ENCODE assay signal across 9 mouse cellular contexts in genomic region chr9:21840115-21840787, GRCm38 (mm10). TPM values are rescaled to one million over a fixed set of nuclear protein-coding genes. Genes with fewer than 3 reads are reported as not detected.
DNase-seq lines count a peak whose midpoint lies in the region; ATAC-seq lines count a peak whose summit lies in the region.
"Had no signal": no experiment of that assay in that cellular context is flagged by ENCODE, and none has a peak within 500 bp of the region (broad histone marks: within the 10 kb centered on the region; RNA-seq: fewer than 3 reads in every experiment).

No protein-coding gene starts in this region.

- H3K27ac ChIP-seq in heart, embryonic 10.5 days = peak overlapping the region; percentile 44; the same call in 1 of the 2 replicates
- no peak overlapping the region for H3K27ac ChIP-seq in heart, embryonic 12.5 days (ENCODE audit: poor library complexity, severe bottlenecking)
- H3K27ac ChIP-seq in forebrain, embryonic 14.5 days (ENCODE audit: low read depth, low read length) = no peak overlapping the region
- H3K27ac ChIP-seq: limb, embryonic 12.5 days had no signal

- DNase-seq in heart, embryonic 10.5 days (ENCODE audit: low spot score) = no peak
- peak; percentile 61 to 69 for DNase-seq in B cell, adult 2 months
- peak; percentile 60 for DNase-seq in forebrain, embryonic 14.5 days (ENCODE audit: low spot score)
- DNase-seq in layer of hippocampus, postnatal 10 days (ENCODE audit: low spot score in 2 of 2) = peak; percentile 42 to 51
- DNase-seq in neural tube, embryonic 10.5 days (ENCODE audit: extremely low spot score, low spot score) = peak; percentile 61

- no peak overlapping the region for H3K4me3 ChIP-seq in heart, embryonic 10.5 days
- H3K4me3 ChIP-seq in heart, embryonic 12.5 days = no peak overlapping the region
- no peak overlapping the region for H3K4me3 ChIP-seq in forebrain, embryonic 14.5 days (ENCODE audit: low read depth, low read length)
- H3K4me3 ChIP-seq: limb, embryonic 12.5 days had no signal

- WGBS in heart, embryonic 10.5 days = 55% methylated on average over 8 of the region's 8 CpGs
- WGBS in heart, embryonic 12.5 days = 56% methylated on average over 8 of the region's 8 CpGs
- WGBS in forebrain, embryonic 14.5 days = 56% methylated on average over 8 of the region's 8 CpGs

- H3K27me3 ChIP-seq in heart, embryonic 10.5 days (ENCODE audit: insufficient read depth, poor library complexity, severe bottlenecking) = no peaks in the 10 kb centered on the region
- H3K27me3 ChIP-seq in heart, embryonic 12.5 days (replicated peaks) = no peaks in the 10 kb centered on the region
- no peaks in the 10 kb centered on the region for H3K27me3 ChIP-seq in forebrain, embryonic 14.5 days (replicated peaks; ENCODE audit: control insufficient read depth, insufficient read depth, low read length)
- H3K27me3 ChIP-seq: limb, embryonic 12.5 days had no signal

- no peak overlapping the region for H3K4me2 ChIP-seq in heart, embryonic 12.5 days
- no peak overlapping the region for H3K4me2 ChIP-seq in forebrain, embryonic 14.5 days (ENCODE audit: low read length)
- H3K4me2 ChIP-seq: limb, embryonic 12.5 days had no signal

- H3K36me3 ChIP-seq in heart, embryonic 10.5 days = peaks cover 95% of the 10 kb centered on the region
- peaks cover 86% of the 10 kb centered on the region for H3K36me3 ChIP-seq in heart, embryonic 12.5 days
- H3K36me3 ChIP-seq in forebrain, embryonic 14.5 days (ENCODE audit: control insufficient read depth, insufficient read depth, low read length) = no peaks in the 10 kb centered on the region

- no peak for ATAC-seq in heart, embryonic 12.5 days (ENCODE audit: insufficient number of reproducible peaks, low FRiP score)
- ATAC-seq in activated CD4-positive, CD25-positive, alpha-beta regulatory T cell, adult 4 months = peak; percentile 63
- 0 out of 2 replicates have a peak, but pooled peaks have one; percentile 54 for ATAC-seq in forebrain, embryonic 14.5 days
- ATAC-seq in monocyte, adult 5-6 weeks (replicated peaks; ENCODE audit: insufficient number of reproducible peaks, low FRiP score, low TSS enrichment, poor library complexity, severe bottlenecking) = no peak

- H3K4me1 ChIP-seq in heart, embryonic 10.5 days = peaks cover 21% of the 10 kb centered on the region
- peaks cover 14% of the 10 kb centered on the region for H3K4me1 ChIP-seq in heart, embryonic 12.5 days (replicated peaks)
- H3K4me1 ChIP-seq in forebrain, embryonic 14.5 days (ENCODE audit: control insufficient read depth, insufficient read depth, low read length) = no peaks in the 10 kb centered on the region

- no peaks in the 10 kb centered on the region for H3K9me3 ChIP-seq in heart, embryonic 10.5 days
- no peaks in the 10 kb centered on the region for H3K9me3 ChIP-seq in heart, embryonic 12.5 days (replicated peaks)
- no peaks in the 10 kb centered on the region for H3K9me3 ChIP-seq in forebrain, embryonic 14.5 days (replicated peaks; ENCODE audit: control insufficient read depth, low read length)
- H3K9me3 ChIP-seq: limb, embryonic 12.5 days had no signal

- no peak overlapping the region for H3K9ac ChIP-seq in heart, embryonic 12.5 days
- H3K9ac ChIP-seq in forebrain, embryonic 14.5 days (ENCODE audit: low read length) = no peak overlapping the region
- H3K9ac ChIP-seq: limb, embryonic 12.5 days had no signal

RNA-seq across cellular contexts. Expression of gene Angptl8, which starts 4.9 kb away (rescaled TPM):
- 2.5 and 5.7 TPM in 2 replicates for polyA plus RNA-seq in heart, embryonic 10.5 days (2016; fragmentation: Nextera tagmentation; extraction: Ambion mirVana)
- 1.7 and 1.9 TPM in 2 replicates for polyA plus RNA-seq in heart, embryonic 12.5 days (2016; fragmentation: Nextera tagmentation; extraction: Ambion mirVana)
- not detected for polyA plus RNA-seq in activated CD4-positive, CD25-positive, alpha-beta regulatory T cell, adult 4 months (2017; shearing (Covaris generic))
- polyA plus RNA-seq in forebrain, embryonic 14.5 days (2014; fragmentation: Nextera tagmentation; extraction: Ambion mirVana) = 0.26 TPM in 1 of 2 replicates, not detected in the other
- not detected for total RNA-seq in layer of hippocampus, postnatal 10 days (2021)
- not detected in 3 replicates for total RNA-seq in monocyte, adult 5-6 weeks (2017)

RNA-seq across cellular contexts. Expression of gene Dock6, which starts 12.2 kb away (rescaled TPM):
- 47.9 and 56.9 TPM in 2 replicates for polyA plus RNA-seq in heart, embryonic 10.5 days (2016; fragmentation: Nextera tagmentation; extraction: Ambion mirVana)
- polyA plus RNA-seq in heart, embryonic 12.5 days (2016; fragmentation: Nextera tagmentation; extraction: Ambion mirVana) = 52.3 and 59.0 TPM in 2 replicates
- 1 to 10 TPM in 1 of 2 experiments, under 1 TPM in 1; 0.94 to 1.8 TPM for polyA plus RNA-seq in activated CD4-positive, CD25-positive, alpha-beta regulatory T cell, adult 4 months (2017; shearing (Covaris generic))
- polyA plus RNA-seq in forebrain, embryonic 14.5 days (2014; fragmentation: Nextera tagmentation; extraction: Ambion mirVana) = 6.7 and 10.3 TPM in 2 replicates
- 10 to 100 TPM; 32.6 to 34.5 TPM for total RNA-seq in layer of hippocampus, postnatal 10 days (2021)
- total RNA-seq in monocyte, adult 5-6 weeks (2017) = 0.32 to 15.0 TPM (median 6.1 TPM) in 3 replicates

RNA-seq across cellular contexts. Expression of gene Kank2, which starts 41.7 kb away (rescaled TPM):
- polyA plus RNA-seq in heart, embryonic 10.5 days (2016; fragmentation: Nextera tagmentation; extraction: Ambion mirVana) = 16.4 and 16.9 TPM in 2 replicates
- 18.9 and 19.9 TPM in 2 replicates for polyA plus RNA-seq in heart, embryonic 12.5 days (2016; fragmentation: Nextera tagmentation; extraction: Ambion mirVana)
- not detected for polyA plus RNA-seq in activated CD4-positive, CD25-positive, alpha-beta regulatory T cell, adult 4 months (2017; shearing (Covaris generic))
- polyA plus RNA-seq in forebrain, embryonic 14.5 days (2014; fragmentation: Nextera tagmentation; extraction: Ambion mirVana) = 0.99 and 1.3 TPM in 2 replicates
- 1 to 10 TPM; 7.5 to 7.8 TPM for total RNA-seq in layer of hippocampus, postnatal 10 days (2021)
- 0.39 to 1.1 TPM in 2 of 3 replicates, not detected in the other for total RNA-seq in monocyte, adult 5-6 weeks (2017)

Comparison
In these comparisons a context has a peak if more than half of its experiments do, and no peak if none do; other contexts are left out.
1. ATAC-seq: peak in activated CD4-positive, CD25-positive, alpha-beta regulatory T cell, adult 4 months (single experiment) and forebrain, embryonic 14.5 days (single experiment); none in heart, embryonic 12.5 days (single experiment) and monocyte, adult 5-6 weeks (single experiment).